Mouse (Mus musculus) small intestine, adult 2 months (tissue): ENCODE measurements around the gene Eif4a1. TPM values are rescaled to one million over a fixed set of nuclear protein-coding genes. Genes with fewer than 3 reads are reported as not detected.

Experiments
- H3K27ac ChIP-seq: fragments of 200-500 bp; 2 replicates; pipeline ENCODE4 v1.5.1; 2012; ENCODE audit warnings: low read depth, low read length, control low read depth, inconsistent platforms; ENCODE audit not compliant: insufficient read depth
- H3K27me3 ChIP-seq: fragments of 200-500 bp; 2 replicates; pipeline ENCODE4 v1.6.1; 2012; ENCODE audit warnings: mild to moderate bottlenecking, moderate library complexity, low read length, inconsistent platforms; ENCODE audit not compliant: control insufficient read depth, insufficient read depth
- H3K36me3 ChIP-seq: fragments of 200-500 bp; 2 replicates; pipeline ENCODE4 v1.6.1; 2012; ENCODE audit warnings: mild to moderate bottlenecking, low read length, control low read depth, inconsistent platforms; ENCODE audit not compliant: control insufficient read depth, insufficient read depth
- H3K4me1 ChIP-seq: fragments of 200-500 bp; 2 replicates; pipeline ENCODE4 v1.6.1; 2012; ENCODE audit warnings: low read length, inconsistent platforms, mixed read lengths; ENCODE audit not compliant: control insufficient read depth, insufficient read depth, insufficient read length
- H3K4me3 ChIP-seq: fragments of 200-500 bp; 2 replicates; pipeline ENCODE4 v1.5.1; 2012; ENCODE audit warnings: low read depth, mild to moderate bottlenecking, control low read depth, inconsistent platforms, low read length, moderate library complexity
- CTCF ChIP-seq: fragments of 200-500 bp; IDR thresholded peaks from 2 replicates; pipeline ENCODE4 v1.5.1; 2012; ENCODE audit warnings: low read depth, mild to moderate bottlenecking, control low read depth, inconsistent platforms, low read length, moderate library complexity, mixed read lengths; ENCODE audit not compliant: insufficient replicate concordance, insufficient read length; ENCODE audit errors: extremely low read depth
- POLR2A ChIP-seq: fragments of 200-500 bp; IDR thresholded peaks from 2 replicates; pipeline ENCODE4 v1.6.1; 2012; ENCODE audit warnings: low read depth, mild to moderate bottlenecking, control low read depth, inconsistent platforms, low read length, moderate library complexity
- WGBS: fragments of 180-500 bp; shearing (Covaris S2); methylation state at CpG from one replicate; pipeline ENCODE4 v1.1.7; 2018; 5-methylcytosine and 5-hydroxymethylcytosine counted together
- polyA plus RNA-seq: library from polyadenylated mRNA; depleted of rRNA; stranded (reverse); fragments of >200 nt; gene quantifications from 2 replicates; pipeline ENCODE4 v1.2.3, GENCODE M21; 2012

Gene Eif4a1
- polyA plus RNA-seq, 1 experiment: 134 TPM

GRCm38 (mm10) chr11:69714636-69715329 is 42.6 kb upstream of the Eif4a1 start:
- H3K36me3 ChIP-seq: no peaks in the 10 kb centered on the region

GRCm38 (mm10) chr11:69712954-69713672 is 40.9 kb upstream of the Eif4a1 start:
- Histone ChIP-seq H3K27me3 (no peaks in the 10 kb centered on the region), H3K36me3 (no peaks in the 10 kb centered on the region), H3K4me3 (no peak overlapping the region), H3K27ac (no peak overlapping the region), H3K4me1 (no peaks in the 10 kb centered on the region)
- 86% methylated on average over 20 of the region's 20 CpGs for WGBS
- TF ChIP-seq POLR2A: no peak
- no peak for TF ChIP-seq CTCF

More at GRCm38 (mm10) chr11:69714636-69715329, 42.6 kb upstream of the Eif4a1 start:
- Histone ChIP-seq H3K4me1 (peaks cover 5% of the 10 kb centered on the region; the same call in 1 of the 2 replicates), H3K27ac (no peak overlapping the region), H3K4me3 (no peak overlapping the region), H3K27me3 (no peaks in the 10 kb centered on the region)
- 66% methylated on average over 18 of the region's 18 CpGs for WGBS
- TF ChIP-seq POLR2A (no peak), CTCF (no peak)

- no peak overlapping the region for H3K4me3 ChIP-seq
- WGBS: 79% methylated on average over 2 of the region's 2 CpGs
- no peak for TF ChIP-seq POLR2A
Measured at GRCm38 (mm10) chr11:69711082-69711481, 38.9 kb upstream of the Eif4a1 start.

GRCm38 (mm10) chr11:69710470-69710869 is 38.2 kb upstream of the Eif4a1 start:
- no peak for TF ChIP-seq CTCF
- TF ChIP-seq POLR2A: no peak
- H3K27ac ChIP-seq: no peak overlapping the region
- no peak overlapping the region for H3K4me3 ChIP-seq
- H3K27me3 ChIP-seq: no peaks in the 10 kb centered on the region
- no peaks in the 10 kb centered on the region for H3K36me3 ChIP-seq
- peaks cover 7% of the 10 kb centered on the region; the same call in 1 of the 2 replicates for H3K4me1 ChIP-seq
- WGBS: 77% methylated on average over 3 of the region's 3 CpGs

More at GRCm38 (mm10) chr11:69711082-69711481, 38.9 kb upstream of the Eif4a1 start:
- Histone ChIP-seq H3K27ac (no peak overlapping the region), H3K36me3 (no peaks in the 10 kb centered on the region), H3K27me3 (no peaks in the 10 kb centered on the region), H3K4me1 (peaks cover 7% of the 10 kb centered on the region; the same call in 1 of the 2 replicates)

- Histone ChIP-seq H3K27me3 (no peaks in the 10 kb centered on the region), H3K27ac (no peak overlapping the region), H3K36me3 (no peaks in the 10 kb centered on the region), H3K4me3 (no peak overlapping the region), H3K4me1 (peaks cover 7% of the 10 kb centered on the region; the same call in 1 of the 2 replicates)
- TF ChIP-seq POLR2A: no peak
- no peak for TF ChIP-seq CTCF
- WGBS: 71% methylated on average over 11 of the region's 11 CpGs
Measured at GRCm38 (mm10) chr11:69709554-69710446, 37.6 kb upstream of the Eif4a1 start.

- Histone ChIP-seq H3K27me3 (no peaks in the 10 kb centered on the region), H3K4me1 (peaks cover 10% of the 10 kb centered on the region), H3K4me3 (no peak overlapping the region), H3K27ac (no peak overlapping the region), H3K36me3 (no peaks in the 10 kb centered on the region)
- 90% methylated on average over 3 of the region's 3 CpGs for WGBS
- no peak for TF ChIP-seq POLR2A
- TF ChIP-seq CTCF: no peak
Measured at GRCm38 (mm10) chr11:69708614-69709265, 36.5 kb upstream of the Eif4a1 start.
